Mouse (Mus musculus) embryonic fibroblast, embryonic 13.5 days (primary cell): ENCODE measurements around the gene Prps2.

Experiments used
- CTCF ChIP-seq: IDR thresholded peaks from 2 replicates; pipeline ENCODE4 v1.5.1; 2011; ENCODE audit warnings: mild to moderate bottlenecking, control low read depth, low read length, moderate library complexity, borderline replicate concordance; ENCODE audit not compliant: insufficient read depth
- POLR2A ChIP-seq: IDR thresholded peaks from 2 replicates; pipeline ENCODE4 v1.6.1; 2011; ENCODE audit warnings: low read depth, mild to moderate bottlenecking, control low read depth, low read length, moderate library complexity

GRCm38 (mm10) chrX:167355965-167356364, 26.6 kb downstream of the Prps2 start:
- TF ChIP-seq CTCF: no peak
- TF ChIP-seq POLR2A: no peak
